Mouse (Mus musculus) sigmoid colon, adult 10 weeks (tissue): ENCODE measurements around the gene Gm3187. TPM values are rescaled to one million over a fixed set of nuclear protein-coding genes. Genes with fewer than 3 reads are reported as not detected.

Source experiments
- polyA plus RNA-seq: library from polyadenylated mRNA; stranded (reverse); fragments of 350-450 nt; fragmentation: Illumina TruSeq; extraction: RNeasy Lipid Tissue Mini Kit (QIAGEN cat#74804); gene quantifications from one replicate; pipeline ENCODE4 v1.2.3, GENCODE M21; 2014; ENCODE audit warnings: low read depth, low replicate concordance

The Gm3187 gene
- not detected for polyA plus RNA-seq

GRCm38 (mm10) chr14:5483907-5484306 is at the start of gene Gm3187:
TSS of gene Gm3187 (plus strand) at chr14:5484207.

DNA sequence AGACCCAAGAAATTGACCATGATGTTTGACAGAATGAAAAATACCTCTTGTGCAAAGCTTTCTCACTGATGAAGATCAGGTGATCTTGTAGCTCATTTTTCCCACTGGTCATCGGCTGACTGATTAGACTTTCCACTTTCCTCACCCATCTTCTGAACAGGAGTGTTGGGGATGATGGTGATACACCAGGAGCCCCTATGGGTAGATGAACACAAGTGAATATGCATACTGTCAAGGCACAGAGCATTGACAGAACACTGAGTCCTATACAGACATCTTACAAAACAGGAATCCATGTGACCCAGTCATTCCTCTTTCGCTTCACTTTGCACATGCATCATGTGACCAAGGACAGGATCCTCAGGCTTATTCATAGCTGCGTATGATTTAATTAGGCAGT is 28.6 kb upstream of the Gm3187 start, which contains the start of gene Gm3194:
Gene Gm3194 (minus strand): TSS at position 101 of the 400 bp plus-strand sequence.

GRCm38 (mm10) chr14:5477730-5478129 is 6.3 kb upstream of the Gm3187 start, which contains the start of gene Gm8246:
TSS of gene Gm8246 (minus strand) at chr14:5477830.

DNA sequence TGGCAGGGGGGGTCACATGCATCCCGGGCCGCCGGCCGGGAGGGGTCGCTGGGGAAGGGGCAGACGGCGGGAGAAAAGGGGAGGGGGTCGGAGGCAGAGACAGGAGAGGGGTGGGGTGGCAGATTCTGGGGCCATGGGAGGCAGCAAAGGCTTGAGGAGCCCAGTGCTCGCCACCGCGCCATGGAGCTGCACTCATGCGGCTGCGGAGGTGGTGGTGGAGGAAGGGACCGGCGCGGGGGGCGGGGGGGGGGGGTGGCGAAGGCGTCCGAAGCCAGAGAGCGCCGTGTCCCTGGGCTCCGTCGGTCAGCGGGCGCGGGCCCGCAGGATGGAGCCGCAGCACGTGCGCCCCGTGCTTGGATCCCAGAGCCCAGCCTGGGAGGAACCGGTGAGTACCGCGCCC is 17.4 kb downstream of the Gm3187 start, which contains the start of gene Gm3488:
Gene Gm3488 (plus strand): TSS at position 301 of the 400 bp plus-strand sequence.

DNA sequence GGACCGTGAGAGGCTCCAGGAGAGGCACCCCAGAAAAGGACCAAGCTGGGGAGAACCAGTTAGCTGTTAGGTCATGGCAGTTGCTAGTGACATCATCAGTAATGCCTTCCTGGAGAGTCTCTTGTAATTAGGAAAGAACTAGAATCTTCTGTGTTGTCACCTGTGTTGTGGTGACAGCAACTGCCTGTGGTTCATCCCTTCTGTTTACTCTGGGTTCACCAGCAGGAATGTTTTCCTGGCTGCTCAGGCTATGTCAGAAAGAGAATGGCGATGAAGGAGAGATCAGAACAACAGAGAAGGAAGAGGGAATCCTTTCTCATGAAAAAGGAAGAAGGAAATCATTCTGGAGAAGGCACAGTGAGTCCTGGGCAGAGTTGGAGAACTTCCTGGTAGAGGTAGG is 54.2 kb downstream of the Gm3187 start, which contains the start of gene Gm3532:
Gene Gm3532 (plus strand): TSS at position 301 of the 400 bp plus-strand sequence.

Other genes starting within 250 kb of the Gm3187 start
- not detected for gene Gm3526, start 223.6 kb upstream of the Gm3187 start, polyA plus RNA-seq
- gene Gm3542, start 149.3 kb upstream of the Gm3187 start, polyA plus RNA-seq, result not detected
- not detected for gene Gm3500, start 95.2 kb upstream of the Gm3187 start, polyA plus RNA-seq
- gene Gm3194, start 28.7 kb upstream of the Gm3187 start, polyA plus RNA-seq, result 0.79 TPM
- gene Gm8246, start 6.4 kb upstream of the Gm3187 start, polyA plus RNA-seq, result not detected
- 0.66 TPM for gene Gm3488, start 17.5 kb downstream of the Gm3187 start, polyA plus RNA-seq
- not detected for gene Gm3532, start 54.3 kb downstream of the Gm3187 start, polyA plus RNA-seq
- not detected for gene Gm8265, start 148.8 kb downstream of the Gm3187 start, polyA plus RNA-seq
- not detected for gene Gm9603, start 203.2 kb downstream of the Gm3187 start, polyA plus RNA-seq